Mouse (Mus musculus) kidney, postnatal 4 days (tissue): ENCODE results near the gene Ubl3.

Experiments
- DNase-seq, 2 experiments: peaks; one replicate each; pipeline ENCODE4 v3.0.0; 2021; ENCODE audit warnings: mixed read lengths in 2 of 2

Gene Ubl3

GRCm38 (mm10) chr5:148523202-148523971 is 29.2 kb downstream of the Ubl3 start:
- DNase-seq, result no peak

- no peak for DNase-seq
These were observed 30.2 kb downstream of the Ubl3 start for GRCm38 (mm10) chr5:148522378-148522777.

- no peak for DNase-seq
These were observed 35.1 kb downstream of the Ubl3 start for GRCm38 (mm10) chr5:148517445-148517844.

GRCm38 (mm10) chr5:148512042-148512640 is 40.4 kb downstream of the Ubl3 start:
- DNase-seq, result no peak

GRCm38 (mm10) chr5:148510265-148510664 is 42.3 kb downstream of the Ubl3 start:
- DNase-seq, result no peak

GRCm38 (mm10) chr5:148509731-148510130 is 42.9 kb downstream of the Ubl3 start:
- DNase-seq, result no peak

- no peak for DNase-seq
These were observed 43.5 kb downstream of the Ubl3 start for GRCm38 (mm10) chr5:148508901-148509604.

GRCm38 (mm10) chr5:148505381-148505780 is 47.2 kb downstream of the Ubl3 start:
- no peak for DNase-seq

- DNase-seq, result no peak
These were observed 50.4 kb downstream of the Ubl3 start for GRCm38 (mm10) chr5:148502237-148502636.

- no peak for DNase-seq
These were observed 51.2 kb downstream of the Ubl3 start for GRCm38 (mm10) chr5:148501228-148501957.

- no peak for DNase-seq
These were observed 52.1 kb downstream of the Ubl3 start for GRCm38 (mm10) chr5:148500516-148500915.

GRCm38 (mm10) chr5:148499616-148500015 is 53.0 kb downstream of the Ubl3 start:
- DNase-seq, result no peak

- no peak for DNase-seq
These were observed 56.6 kb downstream of the Ubl3 start for GRCm38 (mm10) chr5:148495991-148496390.

- peak; percentile 23 to 45 for DNase-seq
These were observed 57.4 kb downstream of the Ubl3 start for GRCm38 (mm10) chr5:148495173-148495572.

- DNase-seq, result no peak
These were observed 58.3 kb downstream of the Ubl3 start for GRCm38 (mm10) chr5:148494249-148494648.

- DNase-seq, result no peak
These were observed 59.6 kb downstream of the Ubl3 start for GRCm38 (mm10) chr5:148493025-148493424.

GRCm38 (mm10) chr5:148490391-148490790 is 62.2 kb downstream of the Ubl3 start:
- no peak for DNase-seq

- DNase-seq, result peak; percentile 52 to 64
These were observed 62.8 kb downstream of the Ubl3 start for GRCm38 (mm10) chr5:148489724-148490193.

- peak; percentile 35 to 54 for DNase-seq
These were observed 63.5 kb downstream of the Ubl3 start for GRCm38 (mm10) chr5:148488891-148489723.

GRCm38 (mm10) chr5:148486202-148486601 is 66.4 kb downstream of the Ubl3 start:
- no peak for DNase-seq

- no peak for DNase-seq
These were observed 70.8 kb downstream of the Ubl3 start for GRCm38 (mm10) chr5:148481745-148482144.

- DNase-seq, result no peak
These were observed 78.2 kb downstream of the Ubl3 start for GRCm38 (mm10) chr5:148474346-148474745.
